Mouse (Mus musculus): ENCODE results near the gene Gm21083.
"Not testable (repeated sequence)": the region's sequence is repeated elsewhere in the genome, so short reads cannot be mapped to it uniquely, and the experiment has no call there.

DNA sequence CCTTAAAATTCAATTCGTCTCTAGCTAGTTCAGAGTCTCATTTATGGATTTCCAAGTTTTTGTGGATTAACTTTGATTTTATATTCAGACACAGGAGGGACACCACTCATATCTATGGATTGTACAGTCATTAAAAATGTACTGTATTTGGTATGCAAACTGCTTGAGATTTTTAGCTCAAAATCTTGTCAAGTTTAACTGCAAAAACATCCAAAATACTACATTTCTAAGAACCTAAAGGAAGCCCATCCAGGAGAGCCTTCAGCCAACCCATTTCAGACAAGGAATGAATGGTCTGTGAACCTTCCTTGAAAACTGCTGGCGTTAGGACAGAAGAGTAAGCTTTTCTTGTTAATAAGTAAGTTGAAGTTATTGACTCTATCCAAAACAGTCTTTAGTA lies 25.9 kb downstream of the Gm21083 start:
- TF ChIP-seq CTCF (IDR thresholded peaks at IDR 0.05; ENCODE audit: low read depth, low read length); POLR2A (IDR thresholded peaks at IDR 0.05; ENCODE audit: insufficient read depth, low read length); EP300 (IDR thresholded peaks at IDR 0.05; ENCODE audit: insufficient read depth, low read depth, low read length): not testable (repeated sequence)

All from ES-Bruce4 (cell line).